Mouse (Mus musculus): ENCODE results near the gene Rfk.

DNA sequence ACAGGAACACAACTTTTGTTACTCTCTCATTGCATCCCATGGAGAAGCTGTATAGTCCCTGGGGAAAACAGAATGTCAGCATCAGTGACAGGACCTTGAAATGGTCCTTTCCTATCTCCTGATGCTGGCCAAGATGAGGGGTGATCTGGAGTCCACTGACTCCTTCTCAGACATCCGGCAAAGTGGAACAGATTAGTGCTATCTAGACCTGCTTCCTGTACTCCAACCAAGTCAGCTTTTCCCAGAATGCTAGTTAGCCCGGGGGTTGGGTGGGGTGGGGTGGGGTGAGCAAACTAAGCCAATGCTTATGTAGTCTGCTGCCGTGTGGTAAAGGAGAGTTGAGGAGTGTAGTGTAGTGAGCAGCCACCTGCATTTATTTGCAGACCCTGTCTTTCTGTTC lies 29.5 kb downstream of the Rfk start:
- TF ChIP-seq USF1 (IDR thresholded peaks at IDR 0.05; ENCODE audit: low read depth, low read length) (no peak), EP300 (IDR thresholded peaks at IDR 0.05; ENCODE audit: low read length) (no peak), CTCF (conservative IDR thresholded peaks at IDR 0.05 in 1 of 2, IDR thresholded peaks at IDR 0.05 in 1 of 2; ENCODE audit: low read depth in 2 of 2, low read length in 2 of 2) (no peak), GABPA (IDR thresholded peaks at IDR 0.05; ENCODE audit: insufficient replicate concordance, low read depth, low read length) (no peak), ZNF384 (IDR thresholded peaks at IDR 0.05; ENCODE audit: low read depth, low read length) (no peak), SIN3A (IDR thresholded peaks at IDR 0.05; ENCODE audit: low read length) (no peak), MAX (IDR thresholded peaks at IDR 0.05; ENCODE audit: low read length) (no peak), KAT2A (IDR thresholded peaks at IDR 0.05; ENCODE audit: insufficient replicate concordance, low read length) (no peak)

All from CH12.LX (cell line).